Mouse (Mus musculus) midbrain, embryonic 12.5 days (tissue): ENCODE data around the gene Dync1h1. TPM values are rescaled to one million over a fixed set of nuclear protein-coding genes. Genes with fewer than 3 reads are reported as not detected.
"Not testable (repeated sequence)": the region's sequence is repeated elsewhere in the genome, so short reads cannot be mapped to it uniquely, and the experiment has no call there.

Source experiments
- ATAC-seq: fragments of 200-750 bp; cut with Nextera tagmentation; 2 replicates; pipeline ENCODE4 v1.8.0; 2017; ENCODE audit warnings: low read depth, moderate TSS enrichment, moderate library complexity; ENCODE audit not compliant: low FRiP score
- H3K27ac ChIP-seq: fragments of 300-500 bp; sonication (generic); replicated peaks from 2 replicates; pipeline ENCODE4 v1.5.1; 2016; ENCODE audit warnings: mild to moderate bottlenecking
- H3K27me3 ChIP-seq: fragments of 300-500 bp; sonication (generic); 2 replicates; pipeline ENCODE4 v1.6.1; 2016; ENCODE audit warnings: mild to moderate bottlenecking
- H3K36me3 ChIP-seq: fragments of 300-500 bp; sonication (generic); 2 replicates; pipeline ENCODE4 v1.6.1; 2016
- H3K4me1 ChIP-seq: fragments of 300-500 bp; sonication (generic); 2 replicates; pipeline ENCODE4 v1.6.1; 2016
- H3K4me2 ChIP-seq: fragments of 300-500 bp; sonication (generic); replicated peaks from 2 replicates; pipeline ENCODE4 v1.6.1; 2016; ENCODE audit warnings: mild to moderate bottlenecking, moderate library complexity
- H3K4me3 ChIP-seq: fragments of 300-500 bp; sonication (generic); 2 replicates; pipeline ENCODE4 v1.5.1; 2016; ENCODE audit warnings: mild to moderate bottlenecking
- H3K9ac ChIP-seq: fragments of 300-500 bp; sonication (generic); replicated peaks from 2 replicates; pipeline ENCODE4 v1.6.1; 2016; ENCODE audit warnings: mild to moderate bottlenecking, moderate library complexity
- H3K9me3 ChIP-seq: fragments of 300-500 bp; sonication (generic); 2 replicates; pipeline ENCODE4 v1.6.1; 2016; ENCODE audit warnings: mild to moderate bottlenecking
- WGBS: fragments of 180-500 bp; shearing (Covaris S2); methylation state at CpG from one replicate; pipeline ENCODE4 v1.1.7; 2016; 5-methylcytosine and 5-hydroxymethylcytosine counted together
- polyA plus RNA-seq: library from polyadenylated mRNA; unstranded; fragments of >200 nt; fragmentation: Nextera tagmentation; extraction: Ambion mirVana; gene quantifications from 2 replicates; pipeline ENCODE4 v1.2.1, GENCODE M21; 2016

Dync1h1 gene
- polyA plus RNA-seq, 1 experiment from 2014 or later: 94.7 TPM

GRCm38 (mm10) chr12:110682561-110683299, 81.5 kb downstream of the Dync1h1 start, which contains the start of gene 1700001K19Rik:
TSS of gene 1700001K19Rik (minus strand) at chr12:110682619.
- H3K4me3 ChIP-seq: no peak within 1 kb of the TSS
- H3K4me1 ChIP-seq: 0 out of 2 replicates have a peak, but pooled peaks cover 2% of the 10 kb centered on the region
- no peak within 1 kb of the TSS for H3K4me2 ChIP-seq
- WGBS: 86% methylated on average over 9 of the region's 9 CpGs
- no peaks in the 10 kb centered on the region for H3K9me3 ChIP-seq
- no peaks in the 10 kb centered on the region for H3K27me3 ChIP-seq
- ATAC-seq: no peak
- H3K36me3 ChIP-seq: peaks cover 22% of the 10 kb centered on the region
- no peak within 1 kb of the TSS for H3K27ac ChIP-seq
- H3K9ac ChIP-seq: no peak within 1 kb of the TSS

DNA sequence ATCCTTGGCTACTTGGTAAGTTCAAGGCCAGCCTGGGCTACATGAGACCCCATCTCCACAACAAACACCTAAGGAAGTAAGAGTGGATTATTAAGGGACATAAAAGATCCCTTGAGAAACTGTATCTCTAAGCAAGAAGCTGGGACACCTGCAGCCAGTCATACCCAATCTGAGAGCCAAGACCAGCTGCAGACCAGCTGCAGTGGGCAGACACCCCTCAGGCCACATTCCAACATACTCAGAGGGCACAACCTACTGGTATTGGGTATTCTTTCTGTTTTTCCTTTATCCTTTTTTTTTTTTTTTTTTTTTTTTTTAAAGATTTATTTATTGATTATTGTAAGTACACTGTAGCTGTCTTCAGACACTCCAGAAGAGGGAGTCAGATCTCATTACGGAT, 82.3 kb downstream of the Dync1h1 start:
- Histone ChIP-seq H3K27ac (no peak overlapping the region), H3K36me3 (peaks cover 31% of the 10 kb centered on the region), H3K4me3 (no peak overlapping the region), H3K4me1 (0 out of 2 replicates have a peak, but pooled peaks cover 2% of the 10 kb centered on the region), H3K27me3 (no peaks in the 10 kb centered on the region), H3K9me3 (no peaks in the 10 kb centered on the region), H3K9ac (no peak overlapping the region), H3K4me2 (no peak overlapping the region)
- no peak for ATAC-seq
- WGBS: no CpG with 5 or more reads among the region's 1 CpGs

GRCm38 (mm10) chr12:110687894-110688734, 86.9 kb downstream of the Dync1h1 start:
- Histone ChIP-seq H3K27me3 (no peaks in the 10 kb centered on the region), H3K9me3 (no peaks in the 10 kb centered on the region), H3K4me1 (no peaks in the 10 kb centered on the region), H3K4me3 (no peak overlapping the region), H3K4me2 (no peak overlapping the region), H3K27ac (0 out of 2 replicates have a peak overlapping the region, but pooled peaks have one; percentile 5), H3K9ac (no peak overlapping the region), H3K36me3 (peaks cover 65% of the 10 kb centered on the region)
- WGBS: 84% methylated on average over 12 of the region's 12 CpGs
- no peak for ATAC-seq

DNA sequence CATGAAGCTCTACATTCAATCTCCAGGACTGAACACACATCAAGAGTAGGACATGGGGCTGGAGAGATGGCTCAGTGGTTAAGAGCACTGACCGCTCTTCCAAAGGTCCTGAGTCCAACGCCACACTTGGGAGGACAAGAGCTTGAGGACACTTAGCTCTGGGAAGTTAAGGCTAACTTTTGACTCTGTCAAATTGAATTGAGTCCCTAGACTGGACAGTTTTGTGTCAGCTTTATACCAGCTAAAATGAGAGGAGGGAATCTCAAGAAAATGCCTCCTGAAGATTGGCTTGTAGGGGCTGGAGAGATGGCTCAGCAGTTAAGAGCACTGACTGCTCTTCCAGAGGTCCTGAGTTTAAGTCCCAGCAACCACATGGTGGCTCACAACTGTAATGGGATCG, 87.7 kb downstream of the Dync1h1 start:
- not testable (repeated sequence) for H3K27ac ChIP-seq, H3K4me1 ChIP-seq, H3K9ac ChIP-seq, H3K27me3 ChIP-seq, ATAC-seq, H3K4me2 ChIP-seq, H3K9me3 ChIP-seq, H3K4me3 ChIP-seq
- WGBS: 93% methylated on average over 3 of the region's 3 CpGs
- peaks cover 72% of the 10 kb centered on the region for H3K36me3 ChIP-seq

- Histone ChIP-seq H3K9me3 (no peaks in the 10 kb centered on the region), H3K27me3 (no peaks in the 10 kb centered on the region), H3K4me2 (no peak overlapping the region), H3K4me1 (peaks cover 10% of the 10 kb centered on the region), H3K4me3 (no peak overlapping the region), H3K9ac (no peak overlapping the region), H3K27ac (no peak overlapping the region), H3K36me3 (peaks cover 80% of the 10 kb centered on the region)
- ATAC-seq: no peak
- WGBS: 88% methylated on average over 6 of the region's 6 CpGs
These were observed 88.8 kb downstream of the Dync1h1 start for GRCm38 (mm10) chr12:110689919-110690643.

DNA sequence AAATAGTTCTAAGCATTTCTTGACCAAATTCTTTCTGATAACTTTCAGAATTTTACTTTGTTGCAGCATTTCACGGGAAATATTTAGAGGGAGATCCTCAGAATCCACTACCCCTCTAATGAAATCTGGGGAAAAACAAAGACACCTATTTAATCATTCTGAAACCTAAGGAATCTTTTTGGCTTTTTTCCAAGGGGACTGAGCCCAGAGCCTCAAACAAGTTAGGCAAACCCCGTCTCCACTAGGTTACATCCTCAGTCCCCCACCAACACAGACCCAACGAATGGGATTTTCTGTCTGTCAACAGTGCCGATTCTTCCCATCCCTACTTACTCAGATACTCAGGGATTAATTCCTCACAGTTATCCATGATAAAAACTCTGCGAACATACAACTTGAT, 92.1 kb downstream of the Dync1h1 start:
- not testable (repeated sequence) for H3K4me3 ChIP-seq
- H3K36me3 ChIP-seq: peaks cover 52% of the 10 kb centered on the region

GRCm38 (mm10) chr12:110695676-110696171, 94.5 kb downstream of the Dync1h1 start:
- peaks cover 16% of the 10 kb centered on the region for H3K27me3 ChIP-seq
- peak overlapping the region; percentile 98 for H3K4me3 ChIP-seq
- H3K36me3 ChIP-seq: peaks cover 29% of the 10 kb centered on the region
- H3K27ac ChIP-seq: peak overlapping the region; percentile 97
- H3K4me1 ChIP-seq: peaks cover 15% of the 10 kb centered on the region
- peak overlapping the region; percentile 99 for H3K9ac ChIP-seq
- H3K9me3 ChIP-seq: no peaks in the 10 kb centered on the region
- peak; percentile 39 for ATAC-seq
- WGBS: under 1% methylated on average over 52 of the region's 55 CpGs
- peak overlapping the region; percentile 81 for H3K4me2 ChIP-seq

More for the DNA sequence above, 92.1 kb downstream of the Dync1h1 start:
- H3K27me3 ChIP-seq, H3K9ac ChIP-seq, H3K4me2 ChIP-seq, H3K27ac ChIP-seq, ATAC-seq, H3K9me3 ChIP-seq: not testable (repeated sequence)
- 80% methylated on average over 5 of the region's 5 CpGs for WGBS
- H3K4me1 ChIP-seq: peaks cover 15% of the 10 kb centered on the region

GRCm38 (mm10) chr12:110696173-110696974, 95.1 kb downstream of the Dync1h1 start:
- Histone ChIP-seq H3K36me3 (peaks cover 27% of the 10 kb centered on the region), H3K9me3 (no peaks in the 10 kb centered on the region), H3K9ac (peak overlapping the region; percentile 99), H3K4me2 (peak overlapping the region; percentile 81), H3K27ac (peak overlapping the region; percentile 97), H3K4me1 (peaks cover 15% of the 10 kb centered on the region), H3K27me3 (peaks cover 16% of the 10 kb centered on the region), H3K4me3 (peak overlapping the region; percentile 98)
- ATAC-seq: peak; percentile 94
- WGBS: under 1% methylated on average over 79 of the region's 89 CpGs

GRCm38 (mm10) chr12:110696975-110697400, 95.7 kb downstream of the Dync1h1 start:
- 53% methylated on average over 9 of the region's 9 CpGs for WGBS
- peak overlapping the region; percentile 98 for H3K4me3 ChIP-seq
- H3K4me2 ChIP-seq: peak overlapping the region; percentile 81
- peaks cover 21% of the 10 kb centered on the region for H3K36me3 ChIP-seq
- H3K9ac ChIP-seq: peak overlapping the region; percentile 63
- H3K27me3 ChIP-seq: peaks cover 16% of the 10 kb centered on the region
- H3K9me3 ChIP-seq: no peaks in the 10 kb centered on the region
- no peak; the same call in 1 of the 2 replicates for ATAC-seq
- H3K4me1 ChIP-seq: peaks cover 15% of the 10 kb centered on the region
- peak overlapping the region; percentile 97 for H3K27ac ChIP-seq

DNA sequence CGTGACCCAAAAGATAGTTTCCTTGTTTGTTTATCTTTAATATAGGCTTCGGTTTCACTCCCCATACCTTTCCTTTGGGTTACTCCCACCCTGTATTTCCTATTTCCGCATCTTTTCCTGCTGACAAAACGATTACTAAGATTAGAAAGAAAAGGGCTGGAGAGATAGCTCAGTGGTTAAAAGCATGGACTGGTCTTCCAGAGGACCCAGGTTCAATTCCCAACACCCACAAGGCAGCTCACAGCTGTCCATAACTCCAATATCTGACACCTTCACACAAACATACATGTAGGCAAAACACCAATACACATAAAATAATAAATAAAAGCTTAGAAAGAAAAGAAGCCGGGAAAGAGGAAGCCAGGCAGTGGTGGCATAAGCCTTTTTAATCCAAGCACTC, 96.2 kb downstream of the Dync1h1 start:
- Histone ChIP-seq H3K36me3 (peaks cover 21% of the 10 kb centered on the region), H3K27ac (no peak overlapping the region), H3K27me3 (peaks cover 16% of the 10 kb centered on the region), H3K4me1 (peaks cover 15% of the 10 kb centered on the region), H3K9me3 (no peaks in the 10 kb centered on the region), H3K4me2 (no peak overlapping the region), H3K4me3 (no peak overlapping the region), H3K9ac (no peak overlapping the region)
- no peak for ATAC-seq
- 71% methylated on average over 5 of the region's 5 CpGs for WGBS

- no peak for ATAC-seq
- Histone ChIP-seq H3K9ac (no peak overlapping the region), H3K36me3 (peaks cover 16% of the 10 kb centered on the region), H3K9me3 (no peaks in the 10 kb centered on the region), H3K4me3 (no peak overlapping the region), H3K4me1 (peaks cover 15% of the 10 kb centered on the region), H3K4me2 (no peak overlapping the region), H3K27ac (no peak overlapping the region), H3K27me3 (peaks cover 16% of the 10 kb centered on the region)
- WGBS: 88% methylated on average over 1 of the region's 1 CpGs
These were observed 96.8 kb downstream of the Dync1h1 start for GRCm38 (mm10) chr12:110698080-110698479.
